Mouse (Mus musculus) ES-Bruce4 (cell line): Measurements from ENCODE around the gene Paxip1.

Experiments
- CTCF ChIP-seq: IDR thresholded peaks from one replicate; pipeline ENCODE4 v1.8.1; 2011; ENCODE audit warnings: low read depth, low read length
- EP300 ChIP-seq: IDR thresholded peaks from 2 replicates; pipeline ENCODE4 v1.6.1; 2011; ENCODE audit warnings: low read depth, low read length; ENCODE audit not compliant: insufficient read depth
- POLR2A ChIP-seq: IDR thresholded peaks from one replicate; pipeline ENCODE4 v1.8.1; 2011; ENCODE audit warnings: low read length; ENCODE audit not compliant: insufficient read depth

DNA sequence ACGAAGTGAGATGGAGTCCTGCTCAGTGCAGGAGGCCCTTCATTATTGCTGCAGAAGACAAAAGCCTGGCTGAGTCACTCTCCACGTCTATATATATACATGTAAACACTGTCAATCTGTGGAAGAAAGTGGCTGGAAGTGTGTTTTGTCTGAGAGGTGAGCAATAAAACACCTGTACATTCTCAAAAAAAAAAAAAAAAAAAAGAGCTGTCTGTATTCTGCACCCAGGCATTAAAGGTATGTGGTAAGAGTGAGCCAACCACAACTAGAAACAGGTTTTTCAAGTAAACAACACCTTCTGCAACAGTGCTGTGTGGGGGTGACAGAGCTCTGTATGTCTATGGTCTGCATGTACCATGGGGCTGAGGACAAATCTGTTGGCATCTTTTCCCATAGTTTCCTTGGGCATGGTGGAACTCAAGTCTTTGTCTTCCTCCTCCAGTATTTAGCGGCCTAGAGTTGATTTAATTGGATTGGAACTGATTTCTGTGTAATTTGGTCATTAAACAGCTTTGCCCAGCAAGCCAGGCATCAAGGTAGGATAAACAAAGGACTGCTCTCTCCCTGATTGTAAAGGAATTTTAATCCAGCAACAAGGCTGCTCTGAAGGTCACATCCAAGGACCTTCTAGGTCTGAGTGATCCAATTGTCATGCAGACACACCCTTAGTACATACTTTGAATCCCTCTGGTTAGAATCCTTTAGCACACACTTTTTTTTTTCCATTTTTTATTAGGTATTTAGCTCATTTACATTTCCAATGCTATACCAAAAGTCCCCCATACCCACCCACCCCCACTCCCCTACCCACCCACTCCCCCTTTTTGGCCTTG lies 27.6 kb upstream of the Paxip1 start:
- TF ChIP-seq CTCF (no peak), EP300 (no peak), POLR2A (no peak)
